Mouse (Mus musculus) induced T-regulatory cell, adult 2 months (primary cell): ENCODE measurements around the gene Hdgf.

Experiments used
- DNase-seq: peaks from one replicate; pipeline ENCODE4 v3.0.0-alpha.2; 2012; ENCODE audit warnings: low read depth

Gene Hdgf

DNA sequence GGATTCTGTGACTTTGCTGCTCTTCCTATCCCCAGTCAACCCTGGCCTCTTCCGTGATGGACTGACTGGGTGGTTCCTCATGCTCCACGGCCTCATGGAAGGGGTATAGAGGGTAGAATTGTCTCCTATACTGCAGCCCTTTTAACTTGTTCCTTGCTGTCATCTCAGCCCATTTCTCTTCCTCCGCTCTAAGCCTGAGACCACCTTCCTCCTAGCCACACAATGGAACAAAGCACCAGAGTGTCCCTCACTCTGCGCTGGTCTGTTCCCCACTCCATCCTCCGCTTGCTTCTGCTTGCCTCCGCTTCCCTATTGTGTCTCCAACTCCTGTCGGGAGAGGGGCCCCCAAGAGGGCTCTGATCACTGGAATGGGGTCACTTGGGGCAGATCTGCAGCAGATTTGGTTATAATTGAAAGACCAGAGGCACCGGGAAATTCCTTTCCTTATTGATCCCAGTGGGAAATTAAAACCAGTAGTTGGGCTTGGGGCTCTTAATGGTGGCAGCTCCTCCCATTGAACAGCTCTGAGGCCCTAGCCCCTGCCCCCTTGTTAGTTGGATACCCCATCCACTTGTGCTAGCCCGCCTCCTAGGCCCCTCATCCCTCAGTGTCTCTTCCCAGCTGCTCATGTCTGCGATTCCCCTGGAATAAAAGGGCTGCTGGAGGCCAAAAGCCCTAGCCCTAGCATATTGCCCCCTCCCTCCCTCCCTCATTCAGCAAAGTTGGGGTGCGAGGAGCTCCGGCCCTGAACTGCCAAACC lies 39.8 kb downstream of the Hdgf start:
- DNase-seq, result no peak

DNA sequence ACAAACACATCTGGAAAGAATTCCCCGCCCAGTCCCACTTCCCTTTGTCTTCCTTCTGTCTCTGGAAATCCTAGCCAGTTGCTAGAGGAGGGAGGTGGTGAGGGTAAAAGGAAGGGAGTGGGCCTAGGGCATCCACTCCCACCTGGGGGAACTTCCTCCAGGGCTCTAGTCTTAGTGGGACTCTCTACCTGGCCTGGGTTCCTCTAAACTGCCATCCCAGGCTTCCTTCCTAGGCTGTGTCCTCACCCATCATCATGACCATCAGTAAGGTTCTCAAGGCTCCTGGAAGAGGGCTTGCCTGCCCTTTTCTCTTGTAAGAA lies 40.4 kb downstream of the Hdgf start:
- no peak for DNase-seq

- peak; percentile 43 for DNase-seq
Measured at GRCm38 (mm10) chr3:87947056-87947810, 41.1 kb downstream of the Hdgf start.

DNA sequence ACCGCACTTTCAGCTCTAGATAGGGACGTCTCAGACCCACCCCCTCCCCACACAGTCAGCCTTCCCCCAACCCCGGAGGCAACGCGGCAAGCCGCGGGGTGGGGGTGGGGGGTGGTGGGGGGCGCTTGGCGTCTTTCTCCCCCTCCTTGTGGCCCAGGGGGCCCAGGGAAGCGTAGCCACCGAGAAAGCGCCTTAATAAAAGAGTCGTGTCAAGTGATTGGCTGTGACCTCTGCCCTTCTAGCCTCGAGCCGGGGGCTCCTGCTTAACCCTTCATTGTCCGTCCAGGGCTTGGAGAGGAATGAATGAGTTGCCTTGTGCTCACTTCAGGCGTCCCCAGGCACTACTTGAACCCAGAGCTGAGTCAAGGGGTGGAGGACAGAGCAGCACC lies 41.7 kb downstream of the Hdgf start:
- DNase-seq, result no peak

DNA sequence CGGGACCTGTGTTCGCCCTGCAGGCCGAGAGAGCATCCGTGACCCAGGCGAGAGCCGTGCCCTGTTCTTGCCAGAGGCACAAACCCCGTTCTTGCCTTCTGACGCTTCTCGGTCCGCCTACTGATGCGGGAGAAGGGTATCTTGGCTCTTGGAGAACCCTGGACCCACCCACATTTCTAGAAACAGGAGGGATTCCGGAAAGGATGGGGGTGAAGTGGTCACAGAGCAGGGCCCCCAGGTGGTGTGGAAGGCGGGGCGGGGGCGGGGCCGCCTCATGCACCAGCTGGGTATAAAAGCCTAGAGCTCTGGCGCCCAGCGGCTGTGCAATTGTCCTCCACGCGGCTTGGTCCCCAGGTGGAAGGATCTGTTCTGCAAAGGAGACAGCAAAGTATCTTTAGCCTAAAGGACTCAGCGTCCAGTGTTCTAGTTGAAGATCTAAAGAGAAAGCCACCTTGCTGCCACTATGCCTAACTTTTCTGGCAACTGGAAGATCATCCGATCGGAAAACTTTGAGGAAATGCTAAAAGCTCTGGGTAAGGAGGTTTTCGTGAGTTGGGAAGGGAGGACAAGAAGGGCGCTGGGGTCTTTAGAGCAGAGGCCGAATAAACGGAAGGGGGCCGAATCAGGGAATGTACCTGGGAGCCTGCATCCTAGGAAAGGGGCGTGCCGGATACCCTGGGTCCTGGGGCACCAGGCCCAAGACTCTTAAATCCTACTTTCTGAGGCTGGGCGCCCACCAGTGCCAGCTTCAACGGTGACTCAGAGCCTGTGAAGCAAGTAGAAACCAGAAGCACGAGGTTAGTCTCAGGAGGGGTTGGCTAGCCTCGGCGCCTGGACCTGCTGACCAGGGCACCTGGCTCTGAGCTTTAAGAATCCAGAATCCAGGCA lies 42.5 kb downstream of the Hdgf start, which contains the start of gene Crabp2:
Gene Crabp2 (plus strand): TSS at position 289 of the 888 bp plus-strand sequence.
- peak; percentile 53 for DNase-seq

GRCm38 (mm10) chr3:87949266-87949954 lies 43.3 kb downstream of the Hdgf start:
- DNase-seq, result no peak

DNA sequence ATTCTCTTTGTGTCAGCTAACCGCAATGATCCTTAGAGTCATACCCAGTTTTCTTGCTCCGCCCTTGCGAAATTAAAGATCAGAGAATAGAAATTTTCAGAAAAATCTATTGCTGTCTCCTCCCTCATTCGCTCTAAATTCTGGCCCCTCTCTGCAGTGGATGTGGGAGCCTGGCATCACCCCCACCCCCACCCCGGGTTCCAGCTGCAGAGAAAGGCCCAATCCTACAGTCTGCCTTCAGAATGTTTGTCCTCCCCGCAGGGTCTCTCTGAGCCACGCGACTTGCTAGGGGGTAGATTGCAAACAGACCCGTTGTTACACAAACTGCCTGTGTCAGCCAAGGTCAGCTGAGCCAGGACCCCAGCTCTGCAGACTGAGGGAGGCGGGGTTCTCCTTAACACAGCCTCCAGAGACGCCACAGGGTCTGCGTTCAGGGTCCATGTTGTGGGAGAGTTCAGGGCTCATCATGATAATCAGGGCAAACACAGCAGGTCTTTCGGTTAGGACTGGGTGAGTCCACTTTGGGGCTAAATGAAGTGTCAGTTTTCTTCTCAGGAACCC lies 43.9 kb downstream of the Hdgf start:
- DNase-seq, result no peak

GRCm38 (mm10) chr3:87951946-87952345 lies 45.8 kb downstream of the Hdgf start:
- no peak for DNase-seq

GRCm38 (mm10) chr3:87952440-87952839 lies 46.3 kb downstream of the Hdgf start:
- DNase-seq, result no peak

DNA sequence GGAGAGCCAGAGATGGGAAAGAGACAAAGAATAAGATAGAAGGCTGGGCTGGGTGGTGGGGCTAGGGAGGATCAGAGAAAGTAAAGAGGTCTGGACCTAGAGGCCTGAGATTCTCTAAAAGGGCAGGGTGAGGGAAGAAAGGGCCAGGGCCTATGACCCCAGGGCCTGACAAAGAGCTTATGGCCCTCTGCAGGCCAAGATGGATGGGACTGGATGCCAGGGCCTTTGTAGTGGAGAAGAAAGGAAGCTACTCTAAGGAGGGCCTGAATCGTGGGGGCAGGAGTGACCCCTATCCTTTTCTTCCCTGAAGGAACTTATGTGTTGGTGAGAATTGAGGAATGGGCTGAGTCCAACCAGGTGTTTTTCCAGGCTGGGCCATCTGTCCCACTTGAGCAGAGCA lies 51.9 kb downstream of the Hdgf start:
- DNase-seq, result no peak

GRCm38 (mm10) chr3:87958476-87958875 lies 52.4 kb downstream of the Hdgf start:
- DNase-seq, result no peak

DNA sequence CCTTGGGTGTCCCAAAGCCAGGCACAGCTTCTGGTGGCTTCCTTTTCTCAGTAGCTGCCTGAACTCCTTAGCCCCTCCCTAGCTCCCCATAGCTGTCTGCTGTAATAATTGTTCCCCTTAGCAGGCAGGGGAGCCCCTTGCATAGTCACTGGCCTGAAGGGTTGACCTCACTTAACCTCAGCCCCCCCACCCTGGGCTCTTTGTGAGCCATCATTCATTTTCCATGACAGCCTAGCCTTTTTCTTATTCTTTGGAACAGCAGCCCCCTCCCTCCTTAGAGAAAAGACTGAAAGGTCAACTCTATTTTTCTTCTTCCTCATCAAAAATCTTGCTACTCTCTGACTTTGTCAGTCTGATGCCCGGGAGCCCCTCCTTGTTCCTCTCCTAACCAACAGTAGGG lies 52.8 kb downstream of the Hdgf start:
- no peak for DNase-seq

DNA sequence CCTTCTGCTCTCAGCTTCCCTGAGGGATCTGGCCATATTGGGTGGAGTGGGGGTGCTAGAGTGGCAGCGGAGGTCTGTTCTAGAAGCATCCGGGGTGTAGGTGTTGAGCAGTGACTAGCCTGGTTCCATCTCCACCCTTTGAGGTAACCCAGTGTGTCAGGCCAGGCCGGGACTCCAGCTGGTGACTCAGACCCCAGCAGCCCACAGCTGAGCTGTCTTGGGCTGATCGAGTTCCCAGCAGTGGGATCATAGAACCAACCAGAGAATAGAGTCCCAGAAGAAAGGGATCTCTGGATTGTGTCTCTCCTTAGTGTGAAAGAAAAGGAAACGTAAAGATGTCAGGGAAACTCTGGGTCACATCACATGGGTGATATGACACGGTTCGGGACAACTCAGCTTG lies 53.2 kb downstream of the Hdgf start:
- no peak for DNase-seq

DNA sequence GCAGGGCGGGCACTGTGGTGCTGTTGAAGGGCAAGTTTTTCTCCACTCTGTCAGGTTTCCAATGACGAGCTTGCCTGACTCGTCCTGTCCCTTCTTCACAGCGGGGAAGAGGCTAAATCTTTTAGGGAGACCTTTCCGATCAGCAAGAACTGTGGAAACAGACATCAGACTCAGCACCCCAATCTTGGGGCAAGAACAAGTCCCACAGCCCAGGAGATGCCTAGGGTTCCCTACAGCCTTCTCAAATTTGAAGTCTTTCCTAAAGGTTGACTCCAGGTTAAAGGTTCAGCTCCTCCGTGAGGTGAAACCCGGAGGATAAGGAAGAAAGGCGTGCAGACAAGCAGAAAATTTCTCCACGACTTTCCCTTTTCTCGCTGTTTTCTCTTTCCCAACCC lies 54.1 kb downstream of the Hdgf start:
- DNase-seq, result no peak

DNA sequence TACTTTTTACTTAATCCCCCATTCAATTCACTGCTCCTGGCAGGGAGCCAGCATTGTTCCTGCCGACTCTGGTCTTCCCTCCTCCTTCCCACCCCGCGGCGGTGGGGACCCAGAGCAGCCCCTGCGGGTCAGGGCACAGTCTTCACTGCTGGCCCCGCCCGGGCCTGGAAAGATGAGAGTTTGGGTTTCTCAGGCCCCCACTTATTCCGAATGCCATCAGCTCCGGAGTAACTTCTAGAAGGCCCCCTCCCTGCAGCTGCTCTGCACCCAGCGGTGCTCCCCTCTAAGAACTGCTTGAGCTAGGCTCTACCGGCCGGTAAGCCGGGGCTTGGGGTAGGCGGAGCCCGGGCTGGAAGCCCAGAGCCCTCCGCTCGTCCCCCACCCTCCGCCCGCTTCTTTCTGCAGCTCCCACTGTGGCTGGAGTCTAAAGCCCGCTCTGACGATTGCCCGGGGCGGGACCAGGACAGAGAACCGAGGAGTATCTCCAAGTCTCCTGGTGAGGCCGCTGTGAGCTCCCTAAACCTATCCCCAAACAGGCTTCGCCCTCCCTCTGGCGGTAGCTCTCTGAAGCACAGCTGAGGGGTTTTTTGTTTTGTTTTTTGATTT lies 54.6 kb downstream of the Hdgf start:
- DNase-seq, result peak; percentile 88
